Mouse (Mus musculus) WW6 (cell line): ENCODE results near the gene Atxn7l3.

Experiments
- DNase-seq: peaks from one replicate; pipeline ENCODE4 v3.0.0-alpha.2; 2013; ENCODE audit warnings: low read depth, low spot score

Atxn7l3 gene

GRCm38 (mm10) chr11:102296491-102297472 is at the start of gene Atxn7l3:
Atxn7l3 (minus strand) TSS chr11:102296631.
- DNase-seq: peak; percentile 99

DNA sequence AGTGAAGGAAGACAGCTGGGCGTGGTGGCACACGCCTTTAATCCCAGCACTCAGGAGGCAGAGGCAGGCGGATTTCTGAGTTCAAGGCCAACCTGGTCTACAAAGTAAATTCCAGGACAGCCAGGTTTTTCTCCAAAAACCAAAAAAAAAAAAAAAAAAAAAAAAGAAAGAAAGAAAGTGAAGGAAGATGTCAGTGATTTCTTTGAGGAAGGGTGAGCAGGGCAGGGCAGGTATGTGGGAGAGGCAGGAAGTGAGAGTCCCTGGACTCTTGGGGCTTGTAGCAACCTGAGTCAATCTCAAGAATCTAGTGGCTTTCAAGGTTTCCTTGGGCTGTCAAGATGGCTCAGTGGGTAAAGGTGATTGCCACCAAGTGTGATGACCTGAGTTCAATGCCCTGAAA is 48.0 kb upstream of the Atxn7l3 start:
- DNase-seq: no peak

DNA sequence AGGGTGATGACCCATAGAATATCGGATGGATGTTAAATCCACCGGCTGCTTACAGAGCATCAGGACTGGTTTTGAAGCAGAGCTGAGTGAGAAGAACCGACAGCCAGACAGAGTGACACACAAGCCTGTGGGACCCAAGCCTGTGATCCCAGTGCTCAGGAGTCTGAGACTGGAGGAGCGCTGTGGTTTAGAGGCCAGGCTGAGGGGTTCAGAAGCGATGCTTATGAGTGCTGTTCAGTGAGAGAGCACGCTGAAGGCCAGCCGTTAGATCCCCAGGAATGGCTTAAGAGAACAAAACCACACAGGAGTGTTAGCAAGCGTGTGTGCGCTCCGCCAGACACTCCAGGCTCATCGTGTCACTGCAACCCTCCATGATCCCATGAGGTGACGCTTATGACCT is 46.3 kb upstream of the Atxn7l3 start:
- no peak for DNase-seq

GRCm38 (mm10) chr11:102341101-102341500 is 44.7 kb upstream of the Atxn7l3 start:
- no peak for DNase-seq

GRCm38 (mm10) chr11:102339624-102340023 is 43.2 kb upstream of the Atxn7l3 start:
- no peak for DNase-seq

GRCm38 (mm10) chr11:102339195-102339594 is 42.8 kb upstream of the Atxn7l3 start:
- no peak for DNase-seq

DNA sequence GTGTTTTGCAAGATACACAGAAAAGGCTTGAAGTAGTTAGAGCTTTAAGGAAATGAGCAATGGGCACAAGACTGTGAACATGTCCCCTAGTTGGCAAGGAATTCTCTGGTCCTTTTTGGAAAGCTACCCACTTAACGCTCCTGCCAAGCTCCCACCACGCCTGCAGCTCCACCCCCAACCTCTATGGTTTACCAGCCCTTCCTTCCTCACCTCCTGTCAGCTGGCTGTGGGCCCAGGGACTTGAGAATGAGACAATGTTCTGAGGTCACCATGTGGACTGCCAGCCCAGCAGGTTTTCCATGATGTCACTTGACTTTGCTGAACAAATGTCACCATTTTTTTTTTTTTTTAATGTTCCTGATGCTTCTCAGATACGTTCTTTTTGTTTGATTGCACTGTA is 42.1 kb upstream of the Atxn7l3 start:
- no peak for DNase-seq

- DNase-seq: no peak
Observed at GRCm38 (mm10) chr11:102337921-102338320, 41.5 kb upstream of the Atxn7l3 start.

DNA sequence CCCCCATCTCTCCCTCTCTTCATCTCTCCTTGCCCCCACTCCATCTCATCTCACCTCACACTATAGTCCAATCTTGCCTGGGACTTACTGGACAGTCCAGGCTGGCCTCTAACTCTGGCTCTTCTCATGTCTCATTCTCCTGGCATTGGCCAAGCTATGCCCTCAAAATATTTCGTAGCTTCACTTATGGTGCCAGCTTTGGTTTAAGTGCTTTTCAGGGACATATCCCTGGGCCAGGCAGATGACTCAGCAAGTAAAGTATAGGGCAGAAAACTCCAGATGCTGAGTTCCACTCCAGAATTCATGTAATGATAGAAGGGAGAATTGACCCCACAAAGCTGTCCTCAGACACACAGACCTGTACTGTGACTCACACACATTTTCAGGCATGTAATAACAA is 39.8 kb upstream of the Atxn7l3 start:
- no peak for DNase-seq

- DNase-seq: no peak
Observed at GRCm38 (mm10) chr11:102334973-102335700, 38.7 kb upstream of the Atxn7l3 start.

DNA sequence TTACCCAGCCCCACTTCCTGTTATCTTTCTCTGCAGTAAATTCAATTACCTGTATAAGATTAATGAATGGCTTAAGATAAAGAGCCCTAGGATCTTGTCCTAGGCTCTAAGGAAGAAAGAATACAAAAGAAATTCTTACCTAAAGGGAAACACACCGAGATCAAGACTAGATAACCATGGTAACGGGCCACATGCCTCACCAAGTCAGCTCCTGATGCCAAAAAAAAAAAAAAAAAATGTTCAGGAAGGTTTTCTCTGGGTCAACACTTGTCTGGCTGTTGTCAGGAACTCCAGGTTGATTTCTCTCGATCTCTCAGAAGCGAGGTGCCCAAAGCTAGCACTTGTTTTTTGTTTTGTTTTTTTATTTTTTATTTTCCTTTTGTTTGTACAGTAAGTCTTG is 37.6 kb upstream of the Atxn7l3 start:
- DNase-seq: no peak

DNA sequence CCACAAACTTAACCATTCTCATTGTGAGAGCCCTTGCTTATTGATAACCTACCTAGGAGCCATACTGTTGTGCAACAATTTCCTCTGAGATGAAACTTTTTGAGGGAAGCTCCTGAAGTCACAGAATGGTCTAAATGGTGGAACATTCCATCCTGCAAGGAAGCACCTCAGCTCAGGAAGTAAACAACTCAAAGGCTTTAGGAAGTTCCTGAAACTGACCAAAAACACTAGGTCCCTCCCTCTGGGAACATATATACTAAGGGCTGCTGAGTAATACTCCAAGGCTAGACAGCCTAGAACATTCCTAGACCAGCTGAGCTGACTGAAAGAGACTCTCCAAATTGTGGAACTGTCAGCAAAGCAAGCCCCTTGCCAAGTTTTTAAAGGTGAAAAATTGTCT is 36.6 kb upstream of the Atxn7l3 start:
- DNase-seq: no peak

GRCm38 (mm10) chr11:102331806-102332205 is 35.4 kb upstream of the Atxn7l3 start:
- no peak for DNase-seq

DNA sequence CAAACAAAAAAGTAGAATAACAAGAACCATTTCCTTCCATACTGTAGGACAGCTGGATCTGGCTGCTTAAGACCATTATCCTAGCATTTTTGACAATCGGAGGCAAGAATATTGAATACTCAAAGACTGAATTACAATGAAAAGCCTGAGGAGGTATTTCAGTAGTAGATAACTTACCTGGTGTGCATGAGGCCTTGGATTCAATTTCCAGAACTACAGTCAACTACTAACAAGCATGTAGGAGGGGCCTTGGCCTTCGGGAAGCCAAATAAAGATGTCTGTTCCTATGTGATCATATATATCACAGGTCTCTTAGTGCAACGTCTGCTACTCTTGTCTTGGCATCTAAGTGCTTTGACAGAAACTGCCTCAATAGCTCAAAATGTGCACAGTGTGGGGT is 33.6 kb upstream of the Atxn7l3 start:
- no peak for DNase-seq

- DNase-seq: no peak
Observed at GRCm38 (mm10) chr11:102329518-102329917, 33.1 kb upstream of the Atxn7l3 start.

DNA sequence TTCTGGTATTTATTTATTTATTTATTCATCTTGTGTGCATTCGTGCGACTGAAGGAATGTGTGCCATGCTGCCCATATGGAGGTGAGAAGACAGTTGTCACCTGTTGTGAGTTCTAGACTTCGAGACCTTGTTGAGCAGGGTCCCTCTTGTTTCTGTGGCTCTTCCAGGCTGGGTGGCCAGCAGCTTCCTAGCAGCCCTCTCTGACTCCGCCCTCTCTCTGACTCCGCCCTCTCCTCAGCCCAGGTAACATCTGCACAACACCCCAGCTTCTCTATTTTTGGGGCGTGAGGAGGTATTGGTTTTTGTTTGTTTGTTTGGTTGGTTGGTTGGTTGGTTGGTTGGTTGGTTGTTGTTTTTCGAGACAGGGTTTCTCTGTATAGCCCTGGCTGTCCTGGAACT is 31.4 kb upstream of the Atxn7l3 start:
- no peak for DNase-seq

GRCm38 (mm10) chr11:102327250-102327649 is 30.8 kb upstream of the Atxn7l3 start:
- DNase-seq: no peak

DNA sequence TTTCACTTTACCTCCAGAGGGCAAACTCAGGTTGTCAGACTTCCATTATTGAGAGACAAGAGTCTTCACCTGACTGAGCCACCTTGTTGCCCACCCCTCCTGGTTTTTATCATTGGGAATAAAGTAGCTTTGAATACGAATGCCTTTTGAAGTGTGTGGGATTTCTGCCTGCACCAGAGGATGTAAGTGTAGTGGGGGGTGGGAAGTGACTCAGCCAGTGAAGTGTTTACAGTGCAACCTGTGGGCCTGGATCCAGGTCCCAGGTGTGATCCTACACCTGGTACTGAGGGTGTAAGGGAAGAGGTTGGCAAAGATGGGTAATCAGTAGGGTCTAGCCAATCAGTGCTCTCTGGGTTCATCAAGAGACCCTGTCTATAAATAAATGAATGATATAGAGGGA is 27.1 kb upstream of the Atxn7l3 start:
- DNase-seq: no peak

DNA sequence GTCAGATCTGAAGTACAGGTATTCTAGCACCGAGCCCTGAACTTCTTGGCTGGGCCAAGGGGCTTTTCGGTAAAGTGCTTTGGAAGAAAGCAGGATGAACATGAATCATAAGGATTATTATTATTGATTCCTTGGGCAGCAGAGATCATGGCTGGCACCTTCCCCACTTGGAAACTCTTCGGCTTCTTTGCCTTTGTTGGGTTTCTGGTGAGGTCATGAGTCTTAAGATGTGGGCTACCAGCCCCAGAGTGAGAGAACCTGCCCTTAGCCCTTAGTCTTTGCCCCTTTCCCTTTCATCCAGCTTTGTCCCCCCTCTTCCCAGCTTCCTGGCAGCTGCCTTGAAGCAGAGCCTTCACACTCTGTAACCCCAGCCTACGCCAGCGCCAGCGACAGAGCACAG is 25.5 kb upstream of the Atxn7l3 start:
- DNase-seq: no peak

DNA sequence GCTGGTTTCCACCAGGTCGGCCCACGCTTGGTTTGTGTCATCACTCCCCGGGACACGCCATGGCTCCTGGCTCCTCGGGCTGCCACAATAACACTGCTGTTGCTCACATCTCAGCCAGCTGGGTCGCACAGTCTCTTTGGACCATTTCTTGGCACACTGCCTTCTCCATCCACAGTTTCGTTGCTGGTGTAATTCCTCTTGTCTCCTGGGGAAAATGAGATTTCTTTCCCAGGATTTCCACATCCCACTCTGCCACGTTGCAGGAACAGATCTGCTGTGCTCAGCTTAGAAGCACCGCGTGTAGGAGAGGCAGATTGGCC is 24.2 kb upstream of the Atxn7l3 start:
- no peak for DNase-seq

- no peak for DNase-seq
Observed at GRCm38 (mm10) chr11:102319941-102320685, 23.7 kb upstream of the Atxn7l3 start.

GRCm38 (mm10) chr11:102319410-102319792 is 23.0 kb upstream of the Atxn7l3 start, which contains the start of gene Ubtf:
Ubtf (minus strand) TSS chr11:102319742.
- no peak for DNase-seq
